Mouse (Mus musculus) C2C12 (cell line): Measurements from ENCODE around the gene Pla2g3.

Experiments used
- CTCF ChIP-seq: IDR thresholded peaks from one replicate; pipeline ENCODE4 v1.5.1; 2011; ENCODE audit not compliant: control insufficient read depth, insufficient read depth, insufficient read length
- MAX ChIP-seq: IDR thresholded peaks from one replicate; pipeline ENCODE4 v1.6.1; 2011; ENCODE audit warnings: mild to moderate bottlenecking, control low read depth
- MYOG ChIP-seq: IDR thresholded peaks from one replicate; pipeline ENCODE4 v1.6.1; 2011; ENCODE audit not compliant: control insufficient read depth, insufficient read length; ENCODE audit errors: extremely low read depth
- USF1 ChIP-seq: IDR thresholded peaks from one replicate; pipeline ENCODE4 v1.6.1; 2011; ENCODE audit warnings: low read depth, mild to moderate bottlenecking, control low read depth, moderate library complexity

DNA sequence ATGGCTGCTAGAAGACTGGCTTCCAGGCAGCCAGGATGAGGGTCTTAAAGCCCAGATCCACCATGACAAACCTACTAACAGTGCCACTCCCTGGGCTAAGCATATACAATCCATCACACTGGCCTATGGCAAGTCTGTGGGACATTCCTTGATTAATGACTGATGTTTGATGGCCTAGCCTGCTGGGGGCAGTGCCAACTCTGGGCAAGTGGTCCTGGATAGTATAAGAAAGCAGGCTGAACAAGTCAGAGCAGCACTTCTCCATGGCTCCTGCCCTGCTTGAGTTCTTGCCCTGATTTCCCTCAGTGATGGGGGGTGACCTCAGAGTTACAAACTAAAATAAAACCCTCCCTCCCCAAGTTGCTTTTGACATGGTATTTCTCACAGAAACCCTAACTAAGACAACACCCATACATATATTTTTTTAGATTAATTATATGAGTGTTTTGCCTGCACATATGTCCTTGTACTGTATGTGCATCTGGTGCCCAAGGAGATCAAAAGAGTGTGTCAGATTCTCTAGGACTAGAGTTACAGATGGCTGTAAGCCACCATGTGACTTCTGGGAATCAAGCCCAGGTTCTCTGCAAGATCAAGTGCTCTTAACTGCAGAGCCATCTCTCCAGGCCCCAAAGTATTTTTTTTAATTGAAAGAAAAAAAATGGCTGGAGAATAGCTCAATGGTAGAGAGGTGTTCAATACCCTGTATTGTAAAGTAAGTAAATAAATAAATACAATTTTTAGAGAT, 46.2 kb upstream of the Pla2g3 start:
- TF ChIP-seq CTCF (no peak), USF1 (peak; percentile 45), MAX (no peak), MYOG (no peak)
